Mouse (Mus musculus): Measurements from ENCODE around the gene Gm21761. TPM values are rescaled to one million over a fixed set of nuclear protein-coding genes. Genes with fewer than 3 reads are reported as not detected.
"Not testable (repeated sequence)": the region's sequence is repeated elsewhere in the genome, so short reads cannot be mapped to it uniquely, and the experiment has no call there.

Gene Gm21761
- polyA plus RNA-seq, 1 experiment from 2014 or later: not detected

DNA sequence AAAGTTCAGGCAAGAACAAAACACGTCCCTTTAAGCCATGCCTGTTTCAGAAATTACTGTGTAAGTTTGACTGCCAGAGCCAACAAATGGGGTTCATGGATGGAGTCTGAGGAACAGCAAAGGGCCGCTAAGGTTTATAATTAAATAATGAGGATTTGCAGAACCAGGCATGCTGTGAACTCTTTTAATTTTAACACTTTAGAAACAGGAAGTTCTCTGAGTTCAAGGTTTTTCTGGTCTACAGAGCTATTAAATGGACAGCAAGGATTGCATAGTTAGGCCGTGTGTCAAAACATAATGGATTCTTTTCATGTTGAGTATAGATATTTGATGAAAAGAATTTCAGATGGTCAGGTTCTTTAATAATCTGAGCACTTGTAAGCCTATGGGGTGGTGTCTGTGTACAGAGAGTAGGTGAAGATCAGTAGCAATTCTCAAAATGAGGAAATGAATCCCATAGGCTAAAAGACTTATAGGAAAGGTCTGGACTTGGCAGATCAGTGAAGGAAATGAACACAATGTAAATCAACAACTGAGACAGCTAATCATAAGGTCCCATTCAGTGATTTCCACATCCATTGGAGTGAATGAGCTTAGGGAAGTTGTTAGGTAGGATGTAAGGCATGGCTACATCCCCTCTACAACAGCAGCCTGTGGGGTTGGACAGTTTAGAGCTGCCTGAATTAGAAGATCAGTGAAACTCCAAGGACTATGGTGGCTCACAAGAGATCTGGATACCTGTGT lies 4.3 kb downstream of the Gm21761 start:
- not testable (repeated sequence) for H3K36me3 ChIP-seq (replicated peaks; ENCODE audit: control insufficient read depth, insufficient read depth); DNase-seq (ENCODE audit: low spot score); H3K9me3 ChIP-seq (ENCODE audit: control insufficient read depth, low read length); H3K4me3 ChIP-seq (replicated peaks; ENCODE audit: low read length); H3K27ac ChIP-seq; H3K4me1 ChIP-seq (replicated peaks; ENCODE audit: control insufficient read depth, insufficient read depth, low read length); H3K9ac ChIP-seq; ATAC-seq (ENCODE audit: low FRiP score); H3K27me3 ChIP-seq (ENCODE audit: control insufficient read depth, insufficient read depth, low read length); H3K4me2 ChIP-seq (replicated peaks)
- 86% methylated on average over 2 of the region's 3 CpGs for WGBS

DNA sequence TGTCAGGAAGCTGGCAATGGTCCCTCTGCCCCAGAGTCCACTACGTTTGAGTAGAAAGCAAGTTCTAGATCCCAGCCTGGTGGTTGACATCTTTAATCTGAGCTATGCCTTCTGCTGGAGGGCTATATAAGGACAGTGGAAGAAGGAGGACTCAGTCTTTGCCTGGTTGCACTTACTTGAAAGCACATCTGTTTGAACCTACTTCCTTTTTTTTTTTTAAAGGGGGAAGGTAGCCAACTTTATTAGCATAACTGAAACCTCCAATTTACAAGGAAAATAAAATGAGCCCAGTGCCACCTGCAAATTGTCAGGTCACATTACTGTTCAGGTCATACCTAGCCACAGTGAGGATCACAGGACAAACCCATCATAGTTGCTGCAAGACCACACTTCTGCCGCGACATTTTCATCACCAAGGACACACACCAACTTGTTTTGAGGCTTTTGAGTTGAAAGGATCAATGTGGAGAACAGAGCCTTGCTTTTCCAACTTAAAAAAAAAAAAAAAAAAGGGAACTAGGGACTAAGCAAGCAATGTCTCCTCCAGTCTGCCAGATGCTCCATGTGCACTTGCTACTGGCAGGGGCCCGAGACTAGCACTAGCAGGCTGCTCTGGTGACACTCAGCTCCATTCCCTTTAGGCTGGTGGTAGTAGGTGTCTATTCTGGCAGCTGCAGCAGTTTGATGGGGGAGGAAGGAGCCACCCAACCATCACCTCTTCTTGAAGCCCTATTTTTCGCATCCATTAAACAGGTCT lies 11.9 kb downstream of the Gm21761 start:
- not testable (repeated sequence) for H3K27me3 ChIP-seq (ENCODE audit: control insufficient read depth, insufficient read depth, low read length); ATAC-seq (ENCODE audit: low FRiP score); H3K36me3 ChIP-seq (replicated peaks; ENCODE audit: control insufficient read depth, insufficient read depth); H3K4me3 ChIP-seq (replicated peaks; ENCODE audit: low read length); H3K9ac ChIP-seq; H3K4me2 ChIP-seq (replicated peaks); H3K9me3 ChIP-seq (ENCODE audit: control insufficient read depth, low read length); H3K4me1 ChIP-seq (replicated peaks; ENCODE audit: control insufficient read depth, insufficient read depth, low read length); DNase-seq (ENCODE audit: low spot score); H3K27ac ChIP-seq
- WGBS: 90% methylated on average over 4 of the region's 5 CpGs

DNA sequence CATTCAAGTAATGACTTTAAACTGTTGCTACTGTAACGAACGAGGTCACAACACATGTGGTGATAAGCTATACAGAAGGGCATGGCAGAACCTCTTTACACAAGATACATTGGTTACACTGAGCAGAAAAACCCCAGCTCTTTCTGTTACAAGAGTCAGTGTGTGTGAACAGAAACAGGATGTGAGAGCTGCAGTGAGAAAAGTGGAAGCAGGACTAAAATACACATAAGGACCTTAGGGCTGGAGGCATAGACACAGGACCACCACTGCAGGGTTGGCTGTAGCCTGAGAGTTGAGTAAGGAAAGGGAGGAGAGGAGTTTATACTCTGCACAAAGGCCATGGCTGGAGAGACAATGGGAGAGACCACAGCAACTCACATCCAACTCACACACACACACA lies 12.6 kb downstream of the Gm21761 start:
- not testable (repeated sequence) for H3K4me2 ChIP-seq (replicated peaks); H3K9ac ChIP-seq; H3K9me3 ChIP-seq (ENCODE audit: control insufficient read depth, low read length); DNase-seq (ENCODE audit: low spot score); H3K36me3 ChIP-seq (replicated peaks; ENCODE audit: control insufficient read depth, insufficient read depth); H3K27me3 ChIP-seq (ENCODE audit: control insufficient read depth, insufficient read depth, low read length); H3K4me1 ChIP-seq (replicated peaks; ENCODE audit: control insufficient read depth, insufficient read depth, low read length); ATAC-seq (ENCODE audit: low FRiP score); H3K4me3 ChIP-seq (replicated peaks; ENCODE audit: low read length); H3K27ac ChIP-seq
- 80% methylated on average over 2 of the region's 2 CpGs for WGBS

DNA sequence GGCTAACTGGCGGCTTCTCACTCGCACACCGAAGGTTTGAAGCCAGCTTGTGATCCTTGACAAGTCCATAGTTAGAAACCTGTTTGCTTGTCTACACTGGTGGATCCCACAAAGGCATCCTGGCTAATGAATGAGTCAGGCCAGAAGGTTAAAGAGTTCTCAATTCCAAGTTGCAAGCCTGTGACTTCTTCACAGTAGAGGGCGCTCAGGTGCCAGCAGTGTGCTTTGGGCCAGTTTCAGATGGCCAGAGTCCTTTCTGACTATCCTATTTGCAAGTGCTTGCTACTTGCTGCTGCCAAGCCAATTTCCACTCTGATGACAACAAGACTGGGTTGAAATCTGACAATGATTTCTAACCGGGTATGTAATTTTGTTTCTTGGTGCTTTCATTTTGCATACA lies 30.5 kb downstream of the Gm21761 start:
- not testable (repeated sequence) for H3K4me1 ChIP-seq (replicated peaks; ENCODE audit: control insufficient read depth, insufficient read depth, low read length); H3K27me3 ChIP-seq (ENCODE audit: control insufficient read depth, insufficient read depth, low read length); H3K36me3 ChIP-seq (replicated peaks; ENCODE audit: control insufficient read depth, insufficient read depth); ATAC-seq (ENCODE audit: low FRiP score); H3K4me3 ChIP-seq (replicated peaks; ENCODE audit: low read length); H3K27ac ChIP-seq; H3K9me3 ChIP-seq (ENCODE audit: control insufficient read depth, low read length); DNase-seq (ENCODE audit: low spot score); H3K9ac ChIP-seq; H3K4me2 ChIP-seq (replicated peaks)
- 57% methylated on average over 4 of the region's 5 CpGs for WGBS

DNA sequence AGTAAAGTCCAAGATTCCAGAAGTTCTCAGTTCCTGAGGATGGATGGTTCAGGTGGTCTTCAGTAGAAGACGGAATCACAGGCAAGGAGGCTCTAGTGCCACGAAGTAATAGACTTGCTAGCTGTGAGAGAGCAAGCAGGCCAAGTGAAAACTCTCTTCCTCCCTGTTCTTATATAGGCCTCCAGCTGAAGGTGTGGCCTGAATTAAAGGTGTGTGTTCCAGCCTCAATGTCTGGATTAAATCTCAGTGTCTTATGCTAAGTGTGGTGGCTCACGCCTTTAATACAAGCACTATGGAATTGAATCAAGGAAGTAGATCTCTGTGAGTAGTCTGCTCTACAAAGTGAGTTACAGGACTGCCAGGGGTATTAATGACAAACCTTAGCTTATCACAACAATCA lies 34.4 kb downstream of the Gm21761 start, which contains the start of gene Tcstv1:
TSS of gene Tcstv1 (minus strand) at position 101 of the 400 bp plus-strand sequence.
- not testable (repeated sequence) for H3K27ac ChIP-seq; H3K27me3 ChIP-seq (ENCODE audit: control insufficient read depth, insufficient read depth, low read length); H3K36me3 ChIP-seq (replicated peaks; ENCODE audit: control insufficient read depth, insufficient read depth); H3K4me1 ChIP-seq (replicated peaks; ENCODE audit: control insufficient read depth, insufficient read depth, low read length); H3K9ac ChIP-seq; H3K4me3 ChIP-seq (replicated peaks; ENCODE audit: low read length); DNase-seq (ENCODE audit: low spot score); H3K4me2 ChIP-seq (replicated peaks); ATAC-seq (ENCODE audit: low FRiP score); H3K9me3 ChIP-seq (ENCODE audit: control insufficient read depth, low read length)
- WGBS: 88% methylated on average over 3 of the region's 3 CpGs

DNA sequence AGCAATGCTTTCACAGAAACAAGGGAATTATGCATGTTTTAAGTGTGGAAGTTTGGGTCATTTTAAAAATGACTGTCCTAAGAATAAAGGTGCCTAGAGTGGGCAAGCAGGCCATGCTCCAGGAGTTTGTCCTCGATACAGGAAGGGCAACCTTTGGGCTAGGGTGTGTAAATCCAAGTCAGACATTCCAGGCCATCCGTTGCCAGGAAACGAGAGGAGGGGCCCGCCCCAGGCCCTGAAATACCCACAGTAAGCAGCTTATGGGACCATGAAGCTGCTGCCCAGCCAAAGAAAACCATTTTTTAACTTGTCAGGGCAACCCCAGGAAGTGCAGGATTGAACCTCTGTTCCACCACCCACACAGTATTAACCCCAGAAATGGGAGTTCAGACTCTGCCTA lies 42.2 kb downstream of the Gm21761 start:
- not testable (repeated sequence) for H3K4me3 ChIP-seq (replicated peaks; ENCODE audit: low read length); H3K4me2 ChIP-seq (replicated peaks); DNase-seq (ENCODE audit: low spot score); H3K27ac ChIP-seq; H3K4me1 ChIP-seq (replicated peaks; ENCODE audit: control insufficient read depth, insufficient read depth, low read length); H3K36me3 ChIP-seq (replicated peaks; ENCODE audit: control insufficient read depth, insufficient read depth); H3K9ac ChIP-seq; H3K9me3 ChIP-seq (ENCODE audit: control insufficient read depth, low read length); ATAC-seq (ENCODE audit: low FRiP score); H3K27me3 ChIP-seq (ENCODE audit: control insufficient read depth, insufficient read depth, low read length)
- 41% methylated on average over 4 of the region's 4 CpGs for WGBS

DNA sequence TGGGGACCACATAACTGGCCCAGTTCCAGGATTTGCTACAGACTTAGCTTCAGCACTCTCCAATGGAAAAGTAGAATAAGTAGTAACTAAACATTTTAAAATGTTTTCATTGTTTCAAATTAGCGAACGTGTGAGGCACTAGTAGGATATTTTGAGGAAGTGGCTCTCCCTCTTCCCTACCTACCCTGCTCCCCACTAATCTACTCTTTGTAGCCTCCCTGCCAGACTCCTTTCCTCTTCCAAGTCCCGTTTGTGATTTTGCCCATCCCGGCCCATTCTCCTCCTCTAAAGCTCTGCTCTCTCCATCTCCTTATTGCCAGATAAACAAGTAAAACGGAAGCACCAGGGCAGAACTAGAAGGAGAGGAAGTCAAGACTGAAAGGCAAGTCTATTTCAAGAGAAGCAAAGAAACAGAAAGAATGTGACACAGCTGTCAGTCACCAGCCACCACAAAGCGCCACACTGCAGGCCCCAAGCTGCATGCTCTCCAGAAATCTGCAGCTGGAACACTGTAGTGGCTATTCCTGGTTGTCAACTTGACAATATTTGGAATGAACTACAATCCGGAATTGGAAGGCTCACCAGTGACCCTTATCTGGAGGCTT lies 64.6 kb downstream of the Gm21761 start:
- not testable (repeated sequence) for H3K36me3 ChIP-seq (replicated peaks; ENCODE audit: control insufficient read depth, insufficient read depth); H3K27ac ChIP-seq; H3K9ac ChIP-seq; H3K4me1 ChIP-seq (replicated peaks; ENCODE audit: control insufficient read depth, insufficient read depth, low read length); DNase-seq (ENCODE audit: low spot score); H3K4me3 ChIP-seq (replicated peaks; ENCODE audit: low read length); H3K4me2 ChIP-seq (replicated peaks); H3K9me3 ChIP-seq (ENCODE audit: control insufficient read depth, low read length); ATAC-seq (ENCODE audit: low FRiP score); H3K27me3 ChIP-seq (ENCODE audit: control insufficient read depth, insufficient read depth, low read length)
- 83% methylated on average over 6 of the region's 7 CpGs for WGBS

DNA sequence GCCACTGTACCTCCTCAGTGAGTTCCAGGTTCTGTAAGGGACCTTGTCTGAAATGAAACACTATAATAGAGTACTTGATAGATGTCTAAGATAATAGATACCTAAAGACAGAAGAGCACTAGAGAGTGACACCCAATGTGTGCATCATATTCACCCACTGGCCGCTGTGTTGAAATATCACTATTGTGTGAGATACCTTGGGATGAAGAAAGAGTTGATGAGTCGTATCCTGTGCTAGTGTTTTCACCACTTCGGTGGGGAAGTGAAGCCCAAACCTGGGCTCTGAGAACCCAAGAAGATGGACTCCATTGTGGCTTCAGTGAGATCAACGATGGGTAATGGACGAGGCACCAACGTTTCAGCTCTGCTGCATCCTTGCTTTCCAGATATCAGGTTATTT lies 66.7 kb downstream of the Gm21761 start:
- not testable (repeated sequence) for H3K36me3 ChIP-seq (replicated peaks; ENCODE audit: control insufficient read depth, insufficient read depth); ATAC-seq (ENCODE audit: low FRiP score); H3K9ac ChIP-seq; H3K4me3 ChIP-seq (replicated peaks; ENCODE audit: low read length); H3K27ac ChIP-seq; H3K27me3 ChIP-seq (ENCODE audit: control insufficient read depth, insufficient read depth, low read length); DNase-seq (ENCODE audit: low spot score); H3K4me1 ChIP-seq (replicated peaks; ENCODE audit: control insufficient read depth, insufficient read depth, low read length); H3K9me3 ChIP-seq (ENCODE audit: control insufficient read depth, low read length); H3K4me2 ChIP-seq (replicated peaks)
- no CpG with 5 or more reads among the region's 6 CpGs for WGBS
